Mouse (Mus musculus): ENCODE measurements around the gene Pgap1.

DNA sequence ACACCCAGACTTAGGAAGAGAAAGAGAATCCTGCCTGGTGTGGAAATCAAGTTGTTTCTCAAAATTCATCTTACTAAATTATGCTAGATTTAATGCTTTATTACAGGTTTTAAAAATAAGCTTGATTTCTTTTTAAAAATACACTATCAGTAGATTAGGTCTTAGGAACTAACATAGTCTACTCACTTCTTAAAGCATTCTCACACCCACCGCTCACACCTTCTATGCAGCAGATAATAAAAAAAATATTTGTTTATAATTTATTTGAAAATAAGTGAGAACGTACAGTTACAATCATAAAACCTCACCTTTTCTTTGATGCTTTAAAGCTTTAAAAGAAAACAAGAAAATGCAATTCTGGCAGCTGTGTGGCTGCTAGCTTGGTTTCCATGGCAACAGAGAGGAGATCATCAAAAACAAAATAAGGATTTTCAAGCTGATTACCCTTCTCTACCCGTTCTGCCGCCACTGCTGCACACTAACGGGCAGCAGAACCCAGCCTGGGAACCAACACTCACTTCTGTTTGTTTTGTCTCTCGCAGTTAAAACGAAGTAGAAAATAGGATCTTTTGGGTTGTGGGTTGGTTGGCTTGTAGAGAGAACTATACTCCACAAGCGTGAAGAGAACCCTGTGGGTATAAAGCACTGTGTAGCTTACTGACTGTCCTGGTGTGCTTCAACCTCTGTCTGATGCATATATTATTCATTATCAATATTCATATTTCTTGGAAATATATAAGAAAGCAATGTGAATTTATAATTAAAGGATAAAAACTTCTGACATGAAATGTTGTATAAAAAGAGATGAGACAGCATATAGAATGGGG, 21.1 kb upstream of the Pgap1 start:
- TF ChIP-seq CTCF (IDR thresholded peaks at IDR 0.05; ENCODE audit: control insufficient read depth, insufficient read depth, low read length) (no peak), POLR2A (IDR thresholded peaks at IDR 0.05; ENCODE audit: borderline replicate concordance, control insufficient read depth, low read depth, low read length) (no peak)
